Mouse (Mus musculus): Measurements from ENCODE around the gene Shkbp1. TPM values are rescaled to one million over a fixed set of nuclear protein-coding genes. Genes with fewer than 3 reads are reported as not detected.

The Shkbp1 gene
- total RNA-seq, 1 experiment from 2014 or later, result 39.9 TPM

GRCm38 (mm10) chr7:27339114-27339513 lies 16.7 kb downstream of the Shkbp1 start:
- no peak for ATAC-seq (replicated peaks; ENCODE audit: insufficient number of reproducible peaks, low FRiP score, low TSS enrichment, poor library complexity, severe bottlenecking)

DNA sequence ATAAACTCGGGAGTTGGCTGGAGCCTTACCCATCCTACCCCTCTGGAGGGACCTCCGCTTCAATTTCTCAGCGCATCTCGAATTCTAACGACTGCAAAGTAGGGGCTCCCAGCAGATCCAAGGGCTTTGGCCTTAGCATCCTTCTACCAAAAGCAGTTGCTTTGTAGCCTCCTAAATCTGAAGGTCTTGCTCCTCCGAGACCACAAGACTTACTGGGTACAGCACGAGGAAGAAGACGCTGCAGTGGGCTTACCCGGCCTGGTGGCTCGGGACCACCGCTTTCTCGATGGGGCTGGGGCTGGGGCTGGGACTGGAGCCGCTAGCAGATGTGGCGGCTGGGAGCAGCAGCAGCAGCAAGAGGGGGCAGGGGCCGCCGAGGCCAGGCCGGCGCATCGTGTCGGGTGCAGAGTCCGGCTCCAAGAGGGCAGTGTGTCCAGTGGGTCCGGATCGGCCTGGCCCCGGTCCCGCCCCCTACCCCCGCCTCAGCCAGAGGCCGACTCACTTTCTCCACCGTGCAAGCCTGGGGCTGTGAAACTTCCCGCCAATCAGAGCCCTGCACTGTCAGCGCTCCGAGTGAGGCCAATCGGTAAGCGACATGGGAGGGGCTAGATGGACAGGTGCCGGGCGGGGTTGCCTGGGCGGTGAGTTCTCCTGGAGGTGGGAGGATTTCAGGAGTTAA lies 18.5 kb downstream of the Shkbp1 start, which contains the start of gene Ltbp4:
TSS of gene Ltbp4 (minus strand) at position 518 of the 679 bp plus-strand sequence.
- ATAC-seq (replicated peaks; ENCODE audit: insufficient number of reproducible peaks, low FRiP score, low TSS enrichment, poor library complexity, severe bottlenecking), result no peak

- peak; percentile 81 for ATAC-seq (replicated peaks; ENCODE audit: insufficient number of reproducible peaks, low FRiP score, low TSS enrichment, poor library complexity, severe bottlenecking)
Measured at GRCm38 (mm10) chr7:27335928-27336823, 19.6 kb downstream of the Shkbp1 start.

GRCm38 (mm10) chr7:27335011-27335720 lies 20.7 kb downstream of the Shkbp1 start:
- ATAC-seq (replicated peaks; ENCODE audit: insufficient number of reproducible peaks, low FRiP score, low TSS enrichment, poor library complexity, severe bottlenecking), result no peak

DNA sequence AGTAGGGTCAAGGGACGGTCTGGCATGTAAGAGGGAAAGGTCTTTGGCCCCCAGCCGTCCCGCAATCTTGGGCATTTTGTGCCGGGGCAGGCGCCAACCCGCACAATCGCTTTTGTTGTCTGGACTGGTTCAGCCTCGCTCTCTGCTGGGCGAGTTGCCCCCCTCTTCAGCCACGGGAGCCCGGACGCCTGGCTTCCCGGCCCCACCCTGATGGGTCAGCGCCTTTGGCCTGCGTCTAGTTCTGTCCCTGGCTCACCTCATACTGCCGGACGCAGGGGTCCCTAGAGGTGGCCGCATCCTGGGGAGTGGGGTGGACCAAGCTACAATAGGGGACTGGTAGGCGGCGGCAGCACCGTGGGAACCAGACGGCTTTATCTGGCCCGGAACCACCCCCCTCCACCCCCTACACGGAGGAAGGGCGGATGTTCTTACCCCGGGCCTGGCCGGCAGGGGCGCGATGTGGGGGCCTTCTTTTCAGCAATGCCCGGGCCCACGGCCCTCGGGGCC lies 21.4 kb downstream of the Shkbp1 start:
- no peak for ATAC-seq (replicated peaks; ENCODE audit: insufficient number of reproducible peaks, low FRiP score, low TSS enrichment, poor library complexity, severe bottlenecking)

DNA sequence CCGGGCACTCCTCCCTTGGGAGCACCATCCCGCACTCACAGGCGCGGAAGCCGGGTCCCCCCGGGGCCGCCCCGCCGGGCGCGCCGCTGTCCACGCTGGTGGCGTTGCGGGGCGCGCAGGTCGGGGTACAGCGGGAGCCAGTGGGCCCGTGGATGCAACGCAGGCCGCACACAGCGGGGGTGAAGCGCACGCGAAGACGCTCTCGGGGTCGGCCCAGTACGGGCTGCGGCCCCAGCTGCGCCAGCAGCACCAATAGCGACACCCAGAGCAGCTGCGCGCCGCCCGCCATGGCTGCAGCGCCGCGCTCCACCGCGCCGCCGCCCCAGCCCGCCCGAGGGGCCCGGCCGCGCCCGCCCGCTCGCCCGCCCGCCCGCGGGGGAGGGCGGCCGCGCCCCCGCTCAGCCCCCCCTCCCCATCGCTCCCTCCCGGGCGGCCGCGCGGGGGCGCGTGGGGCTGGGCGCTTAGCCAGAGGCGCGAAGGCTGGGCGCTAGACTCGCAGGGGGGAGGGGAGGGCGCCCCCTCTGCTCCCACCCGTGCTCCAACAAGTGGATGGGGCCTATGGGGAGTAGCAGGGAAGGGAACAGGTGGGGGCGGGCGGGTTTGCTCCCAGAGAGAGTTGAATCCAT lies 22.4 kb downstream of the Shkbp1 start:
- no peak for ATAC-seq (replicated peaks; ENCODE audit: insufficient number of reproducible peaks, low FRiP score, low TSS enrichment, poor library complexity, severe bottlenecking)

GRCm38 (mm10) chr7:27332353-27333199 lies 23.2 kb downstream of the Shkbp1 start:
- peak; percentile 24; the same call in 1 of the 2 replicates for ATAC-seq (replicated peaks; ENCODE audit: insufficient number of reproducible peaks, low FRiP score, low TSS enrichment, poor library complexity, severe bottlenecking)

DNA sequence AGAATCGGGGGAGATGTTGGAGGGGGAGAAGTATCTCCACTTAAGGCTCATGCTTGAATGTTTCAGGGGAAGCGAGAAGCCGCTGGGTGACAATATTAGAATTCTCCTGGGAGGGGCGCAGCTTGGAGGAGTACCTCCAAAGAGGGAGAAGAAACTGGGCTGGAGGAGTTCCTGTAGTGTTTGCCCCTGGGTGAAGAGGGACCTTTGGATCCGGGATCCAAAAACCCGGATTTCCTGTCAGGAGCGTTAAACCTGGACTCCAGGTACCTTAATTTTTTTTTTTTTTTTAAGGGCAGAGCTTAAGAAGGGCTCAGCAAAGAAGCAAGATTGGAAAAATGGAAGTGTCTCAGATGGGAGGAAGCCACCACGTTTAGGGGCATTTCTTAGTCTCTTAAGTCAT lies 24.0 kb downstream of the Shkbp1 start:
- no peak for ATAC-seq (replicated peaks; ENCODE audit: insufficient number of reproducible peaks, low FRiP score, low TSS enrichment, poor library complexity, severe bottlenecking)

DNA sequence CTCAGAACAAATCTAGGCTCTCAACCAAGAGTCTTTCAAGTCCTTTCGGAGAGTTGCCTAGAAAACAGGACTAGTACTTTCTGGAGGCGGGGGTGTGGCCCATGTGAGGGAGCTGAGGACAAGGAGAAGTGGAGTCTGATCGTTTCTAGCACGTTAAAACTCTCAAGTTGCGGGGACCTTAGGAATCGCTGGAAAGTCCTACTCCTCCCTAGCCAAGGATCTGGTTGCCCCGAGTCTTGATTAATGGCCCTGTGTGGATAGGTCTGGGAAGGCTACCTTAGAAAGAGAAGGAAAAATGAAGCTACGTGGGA lies 24.3 kb downstream of the Shkbp1 start:
- no peak for ATAC-seq (replicated peaks; ENCODE audit: insufficient number of reproducible peaks, low FRiP score, low TSS enrichment, poor library complexity, severe bottlenecking)

- ATAC-seq (replicated peaks; ENCODE audit: insufficient number of reproducible peaks, low FRiP score, low TSS enrichment, poor library complexity, severe bottlenecking), result peak; percentile 60
Measured at GRCm38 (mm10) chr7:27330709-27331540, 24.9 kb downstream of the Shkbp1 start.

DNA sequence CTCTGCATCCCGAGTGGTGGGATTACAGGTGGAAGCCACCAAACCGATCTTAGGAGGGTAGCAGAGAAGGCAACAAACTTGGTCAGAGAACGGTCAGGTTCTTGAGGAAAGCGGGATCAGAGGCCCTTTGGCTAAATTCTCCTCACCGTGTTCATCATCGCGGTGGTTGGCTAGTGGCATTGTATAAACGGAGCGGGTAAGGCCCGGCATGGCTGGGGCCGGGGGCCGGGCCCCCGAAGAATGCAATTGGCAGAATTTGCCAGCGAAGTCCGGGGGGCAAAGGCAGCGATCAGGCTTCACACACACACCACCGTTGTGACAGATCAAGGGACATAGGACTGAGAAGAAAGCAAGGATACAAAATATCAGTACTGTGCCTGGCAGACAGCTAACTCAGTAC lies 25.8 kb downstream of the Shkbp1 start:
- ATAC-seq (replicated peaks; ENCODE audit: insufficient number of reproducible peaks, low FRiP score, low TSS enrichment, poor library complexity, severe bottlenecking), result no peak

GRCm38 (mm10) chr7:27329326-27329947 lies 26.4 kb downstream of the Shkbp1 start:
- peak; percentile 53 for ATAC-seq (replicated peaks; ENCODE audit: insufficient number of reproducible peaks, low FRiP score, low TSS enrichment, poor library complexity, severe bottlenecking)

DNA sequence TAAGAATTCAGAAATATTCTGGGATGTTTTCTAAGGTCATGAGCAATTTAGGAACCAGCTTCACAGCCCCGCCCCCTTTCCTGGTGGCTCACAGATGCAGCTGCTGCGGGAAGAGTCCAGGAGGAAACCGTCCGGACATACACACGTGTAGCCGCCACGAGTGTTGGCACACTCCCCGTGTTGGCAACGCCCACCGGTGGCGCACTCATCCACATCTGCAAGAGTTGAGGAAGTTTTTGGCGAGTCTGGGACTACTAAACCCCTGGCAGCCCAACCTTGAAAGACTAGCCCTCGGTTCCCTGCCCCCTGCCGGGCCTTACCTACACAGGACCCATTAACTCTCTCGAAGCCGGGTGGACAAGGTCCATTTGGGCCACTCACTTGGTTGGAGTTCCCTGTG lies 27.2 kb downstream of the Shkbp1 start:
- ATAC-seq (replicated peaks; ENCODE audit: insufficient number of reproducible peaks, low FRiP score, low TSS enrichment, poor library complexity, severe bottlenecking), result no peak

GRCm38 (mm10) chr7:27328161-27328560 lies 27.7 kb downstream of the Shkbp1 start:
- ATAC-seq (replicated peaks; ENCODE audit: insufficient number of reproducible peaks, low FRiP score, low TSS enrichment, poor library complexity, severe bottlenecking), result no peak

DNA sequence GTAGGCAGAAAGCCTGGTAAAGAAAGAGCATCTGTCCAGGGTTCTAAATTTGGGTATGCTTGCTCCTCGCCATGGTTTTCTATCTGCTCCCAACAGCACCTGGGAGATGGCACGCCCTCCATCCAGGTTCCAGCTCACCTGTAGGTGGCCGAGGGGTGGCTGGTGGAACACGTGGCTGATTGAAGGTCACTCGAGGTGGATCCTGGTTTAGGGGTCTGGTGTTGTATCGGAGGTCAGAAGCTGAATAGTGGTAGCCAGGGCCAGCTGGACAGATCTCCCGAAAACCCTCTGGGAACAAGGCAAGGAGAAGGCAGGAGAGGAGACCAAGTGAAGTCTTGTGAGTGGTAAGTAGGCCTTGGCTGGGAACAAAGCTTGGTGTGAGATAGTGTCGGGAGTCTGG lies 28.3 kb downstream of the Shkbp1 start:
- no peak for ATAC-seq (replicated peaks; ENCODE audit: insufficient number of reproducible peaks, low FRiP score, low TSS enrichment, poor library complexity, severe bottlenecking)

DNA sequence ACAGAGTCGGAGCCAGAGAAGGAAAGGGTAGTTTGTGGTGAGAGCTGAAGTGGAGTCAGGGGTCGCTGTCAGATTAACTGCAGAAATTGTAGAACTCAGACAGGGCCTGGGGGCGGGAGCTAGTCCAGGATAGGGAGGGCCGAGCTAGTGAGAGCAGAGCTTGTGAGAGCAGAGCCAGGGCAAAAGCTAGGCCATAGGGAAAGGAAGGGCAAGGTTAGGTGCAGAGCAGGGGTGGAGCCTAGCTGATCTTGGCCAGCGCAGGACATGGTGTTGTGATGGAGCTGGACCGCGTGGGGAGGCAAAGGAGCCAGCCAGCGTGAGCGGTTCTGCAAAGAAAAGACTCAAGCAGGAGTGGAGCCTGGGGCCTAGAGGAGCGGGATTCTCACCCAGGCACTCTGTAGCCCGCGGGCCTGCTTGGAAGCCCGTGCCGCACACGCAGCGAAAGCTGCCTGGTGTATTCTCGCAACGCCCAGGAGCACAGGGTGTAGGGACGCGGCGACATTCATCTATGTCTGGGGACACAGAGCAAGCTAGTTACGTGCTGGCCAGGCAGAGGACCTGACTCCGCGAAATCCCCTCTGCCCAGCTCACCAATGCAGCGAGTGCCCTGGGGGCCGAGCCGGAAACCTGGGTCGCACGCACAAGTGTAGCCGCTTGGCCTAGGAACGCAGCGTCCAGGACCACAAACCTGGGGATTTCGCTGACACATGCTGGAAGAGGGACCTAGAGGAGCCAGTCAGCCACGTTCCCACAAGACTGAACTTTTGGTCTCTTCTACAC lies 29.5 kb downstream of the Shkbp1 start:
- no peak for ATAC-seq (replicated peaks; ENCODE audit: insufficient number of reproducible peaks, low FRiP score, low TSS enrichment, poor library complexity, severe bottlenecking)
